Mouse (Mus musculus) CH12.LX (cell line): ENCODE data around the gene Rgs3. TPM values are rescaled to one million over a fixed set of nuclear protein-coding genes. Genes with fewer than 3 reads are reported as not detected.
"Not testable (repeated sequence)": the region's sequence is repeated elsewhere in the genome, so short reads cannot be mapped to it uniquely, and the experiment has no call there.

Experiments used
- DNase-seq: peaks from one replicate; pipeline ENCODE4 v3.0.0-alpha.2; 2013; ENCODE audit errors: extremely low read depth
- H3K27ac ChIP-seq: 2 replicates; pipeline ENCODE4 v1.5.1; 2012; ENCODE audit warnings: low read depth, mild to moderate bottlenecking, control low read depth, moderate library complexity; ENCODE audit not compliant: insufficient read depth
- H3K27me3 ChIP-seq: replicated peaks from 2 replicates; pipeline ENCODE3; 2012; ENCODE audit warnings: inconsistent platforms
- H3K36me3 ChIP-seq, 2 experiments: replicated peaks in 1 of 2; 2 replicates each; pipeline versions ENCODE3 to v1.6.1; 2012; ENCODE audit warnings: inconsistent platforms in 1 of 2, low read length in 1 of 2, mild to moderate bottlenecking in 1 of 2, mixed read lengths in 1 of 2, moderate library complexity in 1 of 2; ENCODE audit not compliant: control insufficient read depth in 1 of 2, insufficient read depth in 1 of 2
- H3K4me1 ChIP-seq, 2 experiments: 2 replicates each; pipeline ENCODE4 v1.6.1; 2012; ENCODE audit warnings: inconsistent platforms in 1 of 2, moderate library complexity in 1 of 2; ENCODE audit not compliant: insufficient read depth in 2 of 2, control insufficient read depth in 1 of 2
- H3K4me2 ChIP-seq: 2 replicates; pipeline ENCODE4 v1.6.1; 2012; ENCODE audit warnings: low read depth, mild to moderate bottlenecking, control low read depth; ENCODE audit not compliant: poor library complexity, insufficient read depth, severe bottlenecking
- H3K4me3 ChIP-seq, 3 experiments: fragments of 150-350 bp in 1 of 3; sonication (generic) in 1 of 3; replicated peaks in 1 of 3; 2 replicates each; pipeline versions ENCODE3 to v1.5.1; 2011 to 2012; ENCODE audit warnings: low read depth in 2 of 3, low read length in 2 of 3, mild to moderate bottlenecking in 2 of 3, moderate library complexity in 2 of 3, control low read depth in 1 of 3, improper control_type of control experiment in 1 of 3, inconsistent platforms in 1 of 3, mixed read lengths in 1 of 3; ENCODE audit not compliant: poor library complexity in 1 of 3
- H3K79me2 ChIP-seq: replicated peaks from 2 replicates; pipeline ENCODE4 v1.6.1; 2012; ENCODE audit warnings: mild to moderate bottlenecking, moderate library complexity; ENCODE audit not compliant: control insufficient read depth, poor library complexity, insufficient read depth, severe bottlenecking; ENCODE audit errors: extremely low read depth
- H3K9ac ChIP-seq: 2 replicates; pipeline ENCODE4 v1.6.1; 2012; ENCODE audit warnings: low read depth, mild to moderate bottlenecking, control low read depth, moderate library complexity; ENCODE audit not compliant: insufficient read depth
- H3K9me3 ChIP-seq: replicated peaks from 2 replicates; pipeline ENCODE3; 2012; ENCODE audit warnings: low read length, inconsistent platforms, mixed read lengths
- CHD1 ChIP-seq: IDR thresholded peaks from 2 replicates; pipeline ENCODE4 v1.6.1; 2012; ENCODE audit warnings: low read depth, low read length, improper control_type of control experiment, inconsistent platforms
- CTCF ChIP-seq, 2 experiments: IDR thresholded peaks in 1 of 2; conservative IDR thresholded peaks in 1 of 2; 2 replicates each; pipeline ENCODE4 v1.5.1; 2011 to 2012; ENCODE audit warnings: low read depth in 2 of 2, low read length in 2 of 2, improper control_type of control experiment in 1 of 2, inconsistent platforms in 1 of 2, mild to moderate bottlenecking in 1 of 2, moderate library complexity in 1 of 2
- E2F4 ChIP-seq: IDR thresholded peaks from 2 replicates; pipeline ENCODE4 v1.6.1; 2011; ENCODE audit warnings: low read depth, low read length, improper control_type of control experiment; ENCODE audit not compliant: insufficient replicate concordance
- ELF1 ChIP-seq: IDR thresholded peaks from 2 replicates; pipeline ENCODE4 v1.6.1; 2014; ENCODE audit warnings: low read depth, mild to moderate bottlenecking, inconsistent platforms, low read length, improper control_type of control experiment
- ETS1 ChIP-seq: conservative IDR thresholded peaks from 2 replicates; pipeline ENCODE4 v1.6.1; 2012; ENCODE audit warnings: low read depth, mild to moderate bottlenecking, inconsistent platforms, low read length, improper control_type of control experiment, moderate library complexity
- GABPA ChIP-seq: IDR thresholded peaks from 2 replicates; pipeline ENCODE4 v1.6.1; 2012; ENCODE audit warnings: low read depth, low read length, improper control_type of control experiment, inconsistent platforms; ENCODE audit not compliant: insufficient replicate concordance
- HCFC1 ChIP-seq: IDR thresholded peaks from 2 replicates; pipeline ENCODE4 v1.6.1; 2012; ENCODE audit warnings: low read depth, mild to moderate bottlenecking, inconsistent platforms, low read length, improper control_type of control experiment
- JUND ChIP-seq: conservative IDR thresholded peaks from 2 replicates; pipeline ENCODE4 v1.6.1; 2011; ENCODE audit warnings: low read depth, low read length, improper control_type of control experiment
- KAT2A ChIP-seq: IDR thresholded peaks from 2 replicates; pipeline ENCODE4 v1.6.1; 2012; ENCODE audit warnings: low read length, improper control_type of control experiment, inconsistent platforms; ENCODE audit not compliant: insufficient replicate concordance
- MAFK ChIP-seq: IDR thresholded peaks from 2 replicates; pipeline ENCODE4 v1.6.1; 2011; ENCODE audit warnings: low read length, improper control_type of control experiment; ENCODE audit not compliant: insufficient replicate concordance
- MEF2A ChIP-seq: IDR thresholded peaks from 2 replicates; pipeline ENCODE4 v1.6.1; 2014; ENCODE audit warnings: low read depth, mild to moderate bottlenecking, inconsistent platforms, low read length, improper control_type of control experiment, borderline replicate concordance
- MXI1 ChIP-seq: IDR thresholded peaks from 2 replicates; pipeline ENCODE4 v1.6.1; 2011; ENCODE audit warnings: mild to moderate bottlenecking, low read depth, low read length, improper control_type of control experiment
- MYC ChIP-seq: IDR thresholded peaks from 2 replicates; pipeline ENCODE4 v1.6.1; 2011; ENCODE audit warnings: low read depth, mild to moderate bottlenecking, improper control_type of control experiment, low read length
- RAD21 ChIP-seq: IDR thresholded peaks from 2 replicates; pipeline ENCODE4 v1.6.1; 2011; ENCODE audit warnings: low read depth, mild to moderate bottlenecking, low read length, improper control_type of control experiment, moderate library complexity
- SIN3A ChIP-seq: IDR thresholded peaks from 2 replicates; pipeline ENCODE4 v1.6.1; 2012; ENCODE audit warnings: low read length, improper control_type of control experiment, inconsistent platforms
- SMC3 ChIP-seq: IDR thresholded peaks from 2 replicates; pipeline ENCODE4 v1.6.1; 2011; ENCODE audit warnings: low read depth, low read length, improper control_type of control experiment
- TBP ChIP-seq: conservative IDR thresholded peaks from 2 replicates; pipeline ENCODE4 v1.6.1; 2011; ENCODE audit warnings: low read depth, low read length, improper control_type of control experiment
- TCF12 ChIP-seq: IDR thresholded peaks from 2 replicates; pipeline ENCODE4 v1.6.1; 2014; ENCODE audit warnings: low read depth, mild to moderate bottlenecking, inconsistent platforms, low read length, improper control_type of control experiment
- UBTF ChIP-seq: IDR thresholded peaks from 2 replicates; pipeline ENCODE4 v1.6.1; 2012; ENCODE audit warnings: low read depth, mild to moderate bottlenecking, inconsistent platforms, low read length, improper control_type of control experiment, moderate library complexity
- USF1 ChIP-seq: IDR thresholded peaks from 2 replicates; pipeline ENCODE4 v1.6.1; 2014; ENCODE audit warnings: low read depth, mild to moderate bottlenecking, inconsistent platforms, low read length, improper control_type of control experiment
- ZC3H11A ChIP-seq: IDR thresholded peaks from 2 replicates; pipeline ENCODE4 v1.6.1; 2012; ENCODE audit warnings: low read depth, mild to moderate bottlenecking, inconsistent platforms, low read length, improper control_type of control experiment
- ZNF384 ChIP-seq: IDR thresholded peaks from 2 replicates; pipeline ENCODE4 v1.6.1; 2012; ENCODE audit warnings: low read depth, low read length, improper control_type of control experiment, inconsistent platforms
- dilution Hi-C: fragments of 300-500 bp; cut with MboI; formaldehyde crosslinking; loops from 2 replicates; pipeline ENCODE4 v1.14.3; 2020; ENCODE audit warnings: low sequenced_read_pairs; ENCODE audit not compliant: extremely low pct_unique_long_range_greater_than_20kb, extremely low pct_ligation_motif_present
- in situ Hi-C: fragments of 300-500 bp; cut with MboI; formaldehyde crosslinking; loops from 3 replicates; pipeline ENCODE4 v1.14.3; 2019; ENCODE audit warnings: low sequenced_read_pairs, low pct_ligation_motif_present, low pct_unique_long_range_greater_than_20kb, mixed read lengths
- polyA plus RNA-seq: library from polyadenylated mRNA; unstranded; fragments of >175 nt; gene quantifications from 2 replicates; pipeline ENCODE4 v1.2.1, GENCODE M21; 2012; ENCODE audit warnings: low read depth; ENCODE audit not compliant: insufficient read length
- total RNA-seq, 2 experiments: library from RNA; depleted of rRNA; stranded (reverse); fragments of 300-350 nt in 1 of 2; fragments of >200 nt in 1 of 2; gene quantifications; 2 replicates each; pipeline ENCODE4 v1.2.3; 2012 to 2014

Gene Rgs3
- total and polyA plus RNA-seq, 3 experiments: 3.3 to 6.0 (median 3.5) TPM

DNA sequence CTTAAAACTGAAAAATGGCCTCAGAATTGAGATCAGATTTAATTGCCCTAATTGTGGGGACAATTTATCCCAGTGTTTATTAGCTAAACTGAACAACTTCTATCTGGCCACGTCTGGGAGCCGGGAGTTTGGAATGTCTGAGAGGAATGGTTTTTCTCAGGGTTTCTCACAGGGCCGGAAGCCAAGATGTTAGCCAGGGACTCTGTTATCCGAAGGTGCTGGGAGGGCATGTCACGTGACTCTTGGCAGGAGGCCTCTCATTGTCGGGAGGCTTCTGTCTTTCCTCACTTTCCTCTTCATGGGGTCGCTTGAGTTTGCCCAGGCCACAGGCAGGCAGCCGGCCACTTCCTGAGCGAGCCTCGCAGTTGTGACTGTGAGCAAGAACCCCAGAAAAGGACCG lies 31.7 kb downstream of the Rgs3 start:
- Histone ChIP-seq H3K4me3 (no peak overlapping the region), H3K27ac (no peak overlapping the region)
- dilution Hi-C loops: no loop called here

GRCm38 (mm10) chr4:62593546-62594240 lies 34.0 kb downstream of the Rgs3 start:
- H3K27me3 ChIP-seq: peaks cover 12% of the 10 kb centered on the region
- not testable (repeated sequence) for H3K4me1 ChIP-seq, H3K27ac ChIP-seq

More for the DNA sequence above, 31.7 kb downstream of the Rgs3 start:
- no peak for DNase-seq
- TF ChIP-seq JUND (no peak), RAD21 (no peak), ZC3H11A (no peak), CTCF (conservative IDR thresholded peaks at IDR 0.05 in 1 of 2, IDR thresholded peaks at IDR 0.05 in 1 of 2; ENCODE audit: low read depth in 2 of 2, low read length in 2 of 2) (no peak), MEF2A (no peak), HCFC1 (no peak), MAFK (no peak), SIN3A (no peak), TBP (no peak), CHD1 (no peak), USF1 (no peak; the same call in 1 of the 2 replicates), UBTF (no peak), SMC3 (no peak)
- H3K79me2 ChIP-seq: no peaks in the 10 kb centered on the region
- no peaks in the 10 kb centered on the region for H3K4me1 ChIP-seq
- in situ Hi-C loops: no loop called here
- no peak overlapping the region for H3K4me2 ChIP-seq
- peaks cover 4% of the 10 kb centered on the region for H3K27me3 ChIP-seq
- H3K9me3 ChIP-seq: no peaks in the 10 kb centered on the region
- no peak overlapping the region for H3K9ac ChIP-seq
- H3K36me3 ChIP-seq: no peaks in the 10 kb centered on the region

DNA sequence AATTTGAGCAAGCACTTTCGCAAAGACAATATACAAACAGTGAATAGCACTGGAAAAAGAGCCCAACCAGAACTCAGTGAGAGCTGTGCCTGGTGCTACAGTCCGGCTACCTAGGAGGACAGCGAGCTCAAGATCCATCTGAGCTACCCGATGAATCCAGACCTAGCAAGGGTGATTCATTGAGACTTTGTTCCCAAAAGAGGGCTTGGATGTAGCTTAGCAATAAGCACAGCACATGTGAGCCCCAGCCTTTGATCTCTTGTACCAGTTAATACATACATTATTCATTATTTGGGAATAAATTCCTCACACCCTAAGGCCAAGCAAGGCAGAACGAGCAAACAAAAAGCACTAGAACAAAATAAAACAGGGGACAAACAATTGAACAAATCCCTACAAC lies 34.8 kb downstream of the Rgs3 start:
- no peak overlapping the region for H3K9ac ChIP-seq
- no peaks in the 10 kb centered on the region for H3K9me3 ChIP-seq
- H3K27me3 ChIP-seq: peaks cover 12% of the 10 kb centered on the region
- no peaks in the 10 kb centered on the region for H3K4me1 ChIP-seq
- no peak overlapping the region for H3K4me3 ChIP-seq
- in situ Hi-C loops: no loop called here
- H3K4me2 ChIP-seq: no peak overlapping the region
- TF ChIP-seq MEF2A (no peak), RAD21 (no peak), ZNF384 (no peak), E2F4 (no peak), MYC (no peak), UBTF (no peak), KAT2A (no peak), MAFK (no peak), ETS1 (no peak), GABPA (no peak), TCF12 (no peak), MXI1 (no peak), ELF1 (no peak)
- no peaks in the 10 kb centered on the region for H3K79me2 ChIP-seq
- no peaks in the 10 kb centered on the region for H3K36me3 ChIP-seq
- DNase-seq: no peak
- dilution Hi-C loops: no loop called here
- H3K27ac ChIP-seq: no peak overlapping the region

More at GRCm38 (mm10) chr4:62593546-62594240, 34.0 kb downstream of the Rgs3 start:
- H3K79me2 ChIP-seq, H3K4me3 ChIP-seq, H3K9me3 ChIP-seq, H3K9ac ChIP-seq, H3K4me2 ChIP-seq, DNase-seq, dilution Hi-C loops, H3K36me3 ChIP-seq, in situ Hi-C loops: not testable (repeated sequence)
